Mouse (Mus musculus) myocyte (in vitro differentiated cells): Measurements from ENCODE around the gene Tex11.

Source experiments
- POLR2A ChIP-seq: IDR thresholded peaks from one replicate; pipeline ENCODE4 v1.6.1; 2011; ENCODE audit warnings: low read depth, mild to moderate bottlenecking, control low read depth, moderate library complexity; ENCODE audit not compliant: insufficient read length
- TCF12 ChIP-seq: IDR thresholded peaks from one replicate; pipeline ENCODE4 v1.6.1; 2011; ENCODE audit warnings: mild to moderate bottlenecking, control low read depth; ENCODE audit not compliant: poor library complexity, insufficient read depth, severe bottlenecking

DNA sequence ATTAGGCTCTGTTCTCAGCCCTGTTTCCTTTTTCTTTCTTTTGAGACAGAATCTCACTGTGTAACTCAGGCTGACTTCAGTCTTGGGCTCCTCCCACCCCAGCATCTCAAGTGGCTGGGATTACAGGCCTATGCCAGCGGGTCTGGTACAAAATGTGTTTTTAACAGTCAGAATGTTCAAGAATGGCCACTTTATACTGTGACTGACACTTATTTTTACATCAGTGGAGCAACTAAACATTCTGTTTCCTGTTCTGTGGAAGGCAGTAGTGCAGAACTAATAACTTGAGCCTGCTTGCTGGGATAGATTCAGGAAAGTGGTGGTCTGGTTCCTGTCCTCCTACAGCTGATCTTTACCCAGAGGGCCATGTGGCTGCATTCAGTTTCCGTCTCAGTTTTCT lies 258.8 kb downstream of the Tex11 start:
- TF ChIP-seq TCF12 (no peak), POLR2A (no peak)
